Mouse (Mus musculus) midbrain, embryonic 10.5 days (tissue): Measurements from ENCODE around the gene Tubg2. TPM values are rescaled to one million over a fixed set of nuclear protein-coding genes. Genes with fewer than 3 reads are reported as not detected.

ENCODE experiments used
- DNase-seq: peaks from one replicate; pipeline ENCODE4 v3.0.0-alpha.2; 2017; ENCODE audit warnings: low spot score
- H3K27ac ChIP-seq: fragments of 300-500 bp; sonication (generic); replicated peaks from 2 replicates; pipeline ENCODE4 v1.5.1; 2016; ENCODE audit warnings: mild to moderate bottlenecking
- H3K27me3 ChIP-seq: fragments of 300-500 bp; sonication (generic); 2 replicates; pipeline ENCODE4 v1.6.1; 2016; ENCODE audit warnings: low read depth, mild to moderate bottlenecking; ENCODE audit not compliant: poor library complexity, severe bottlenecking
- H3K36me3 ChIP-seq: fragments of 300-500 bp; sonication (generic); 2 replicates; pipeline ENCODE4 v1.6.1; 2016; ENCODE audit warnings: mild to moderate bottlenecking, moderate library complexity
- H3K4me1 ChIP-seq: fragments of 300-500 bp; sonication (generic); 2 replicates; pipeline ENCODE4 v1.6.1; 2016
- H3K4me3 ChIP-seq: fragments of 300-500 bp; sonication (generic); 2 replicates; pipeline ENCODE4 v1.5.1; 2016; ENCODE audit warnings: mild to moderate bottlenecking, moderate library complexity
- H3K9me3 ChIP-seq: fragments of 300-500 bp; sonication (generic); replicated peaks from 2 replicates; pipeline ENCODE4 v1.6.1; 2016; ENCODE audit warnings: mild to moderate bottlenecking
- WGBS: fragments of 180-500 bp; shearing (Covaris S2); methylation state at CpG from one replicate; pipeline ENCODE4 v1.1.7; 2016; 5-methylcytosine and 5-hydroxymethylcytosine counted together
- polyA plus RNA-seq: library from polyadenylated mRNA; unstranded; fragments of >200 nt; fragmentation: Nextera tagmentation; extraction: Ambion mirVana; gene quantifications from 2 replicates; pipeline ENCODE4 v1.2.1, GENCODE M21; 2016

Gene Tubg2
- polyA plus RNA-seq, 1 experiment from 2014 or later = 2.1 TPM

DNA sequence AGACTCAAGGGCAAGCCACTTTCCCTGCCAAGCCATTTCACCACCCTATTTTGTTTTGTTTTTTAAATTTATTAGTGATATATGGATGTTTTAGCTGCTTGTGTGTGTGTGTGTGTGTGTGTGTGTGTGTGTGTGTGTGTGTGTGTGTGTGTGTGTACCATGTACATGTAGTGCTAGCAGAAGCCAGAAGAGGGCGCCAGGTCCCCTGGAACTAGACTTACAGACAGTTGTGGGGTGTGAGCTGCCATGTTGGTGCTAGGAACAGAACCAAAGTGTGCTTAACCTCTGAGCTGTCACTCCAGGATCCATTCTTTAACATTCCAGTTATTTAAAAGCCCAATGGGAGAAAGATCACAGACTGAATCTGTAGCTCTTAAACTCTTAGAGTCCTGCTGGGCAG lies 28.6 kb upstream of the Tubg2 start:
- DNase-seq = no peak
- Histone ChIP-seq H3K4me3 (no peak overlapping the region), H3K36me3 (peaks cover 54% of the 10 kb centered on the region), H3K4me1 (no peaks in the 10 kb centered on the region), H3K27ac (no peak overlapping the region), H3K27me3 (no peaks in the 10 kb centered on the region), H3K9me3 (peaks cover 14% of the 10 kb centered on the region; the same call in 1 of the 2 replicates)
- WGBS = 95% methylated on average over 1 of the region's 1 CpGs

GRCm38 (mm10) chr11:101128996-101129577 lies 26.6 kb upstream of the Tubg2 start:
- H3K27me3 ChIP-seq = no peaks in the 10 kb centered on the region
- WGBS = 84% methylated on average over 11 of the region's 11 CpGs

DNA sequence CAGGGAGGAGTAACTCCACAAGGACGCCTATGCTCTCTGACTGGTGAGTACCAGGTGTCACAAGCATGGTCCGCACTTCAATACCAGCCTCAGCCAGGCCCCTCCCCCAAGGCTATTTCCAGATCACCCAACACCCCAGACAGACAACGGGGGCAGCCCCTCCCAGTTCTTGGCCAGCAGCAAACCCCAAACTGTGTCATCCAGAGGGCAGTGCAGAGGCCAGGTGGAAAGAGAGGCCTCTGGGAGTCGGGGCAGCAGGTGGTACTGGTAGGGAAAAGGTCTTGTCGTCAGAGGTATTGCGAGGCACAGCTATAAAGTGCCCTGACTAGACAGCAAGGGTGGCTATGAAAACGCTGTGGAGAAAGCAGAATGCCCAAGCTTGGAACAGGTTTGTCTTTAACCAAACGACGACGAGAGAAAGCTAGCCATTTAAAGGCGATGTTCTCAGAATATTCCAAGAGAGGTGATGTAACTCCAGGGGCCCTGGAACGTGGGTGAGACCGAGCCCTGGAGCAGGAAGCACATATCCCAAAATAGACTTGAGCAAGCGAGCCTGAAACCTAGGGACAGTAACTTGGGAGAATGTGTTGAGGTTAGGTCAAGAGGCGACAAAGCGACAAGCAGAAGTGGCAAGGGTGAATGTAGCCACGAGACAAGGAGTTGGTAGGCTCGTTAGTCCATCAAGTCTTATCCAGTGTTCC lies 25.5 kb upstream of the Tubg2 start:
- H3K27me3 ChIP-seq = no peaks in the 10 kb centered on the region
- H3K4me3 ChIP-seq = no peak overlapping the region
- WGBS = 58% methylated on average over 18 of the region's 18 CpGs
- H3K27ac ChIP-seq = no peak overlapping the region
- no peak for DNase-seq
- H3K36me3 ChIP-seq = peaks cover 23% of the 10 kb centered on the region
- no peaks in the 10 kb centered on the region for H3K4me1 ChIP-seq
- peaks cover 14% of the 10 kb centered on the region; the same call in 1 of the 2 replicates for H3K9me3 ChIP-seq

More at GRCm38 (mm10) chr11:101128996-101129577, 26.6 kb upstream of the Tubg2 start:
- H3K36me3 ChIP-seq = peaks cover 34% of the 10 kb centered on the region
- no peaks in the 10 kb centered on the region for H3K4me1 ChIP-seq
- H3K27ac ChIP-seq = no peak overlapping the region
- H3K9me3 ChIP-seq = peaks cover 14% of the 10 kb centered on the region; the same call in 1 of the 2 replicates
- no peak for DNase-seq
- no peak overlapping the region for H3K4me3 ChIP-seq

DNA sequence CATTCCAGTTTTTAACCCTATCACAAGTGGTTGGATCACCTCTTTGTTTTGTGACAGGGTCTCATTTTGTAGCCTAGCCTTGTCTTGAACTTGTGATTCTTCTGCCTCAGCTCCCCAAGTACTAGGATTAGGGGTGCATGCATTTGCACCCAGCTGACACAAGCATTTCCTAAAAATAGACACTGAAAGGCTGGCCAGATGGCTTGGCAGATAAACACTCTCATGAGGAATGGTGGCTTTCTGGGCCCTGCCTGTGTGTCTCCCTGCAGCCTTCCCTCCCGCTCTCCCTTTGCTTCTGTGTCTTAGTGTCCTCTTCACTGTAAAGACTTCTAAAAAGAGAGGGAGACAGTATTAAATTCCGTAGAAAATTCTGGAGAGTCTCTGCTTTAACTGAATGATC lies 24.5 kb upstream of the Tubg2 start:
- H3K27ac ChIP-seq = no peak overlapping the region
- H3K4me1 ChIP-seq = no peaks in the 10 kb centered on the region
- H3K27me3 ChIP-seq = no peaks in the 10 kb centered on the region
- WGBS = 96% methylated on average over 2 of the region's 2 CpGs
- H3K36me3 ChIP-seq = peaks cover 14% of the 10 kb centered on the region
- H3K9me3 ChIP-seq = peaks cover 14% of the 10 kb centered on the region; the same call in 1 of the 2 replicates
- no peak overlapping the region for H3K4me3 ChIP-seq
- no peak for DNase-seq

- DNase-seq = no peak
- WGBS = 91% methylated on average over 6 of the region's 6 CpGs
Measured at GRCm38 (mm10) chr11:101131701-101132100, 24.0 kb upstream of the Tubg2 start.

DNA sequence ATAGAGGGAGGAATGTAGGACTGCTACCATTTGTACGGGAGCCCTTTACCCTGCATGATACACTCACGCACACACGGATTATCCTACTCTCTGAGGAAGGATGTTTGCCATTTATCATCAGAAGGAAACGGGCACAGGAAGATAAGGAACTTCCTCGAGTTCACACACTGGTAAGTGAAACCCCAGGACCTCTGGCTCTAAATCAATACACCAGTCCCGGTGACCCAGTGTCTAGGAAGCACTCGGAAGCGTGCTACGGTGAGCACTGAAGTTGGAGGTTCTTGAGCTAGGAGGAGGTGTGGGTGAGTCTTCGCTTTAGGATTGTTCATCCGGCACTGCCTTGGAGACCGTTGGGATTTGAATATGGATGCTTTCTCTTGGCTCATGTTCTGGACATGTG lies 22.7 kb upstream of the Tubg2 start:
- 88% methylated on average over 12 of the region's 12 CpGs for WGBS
- DNase-seq = no peak
- Histone ChIP-seq H3K27ac (no peak overlapping the region), H3K36me3 (no peaks in the 10 kb centered on the region), H3K9me3 (peaks cover 4% of the 10 kb centered on the region; the same call in 1 of the 2 replicates), H3K27me3 (no peaks in the 10 kb centered on the region), H3K4me1 (no peaks in the 10 kb centered on the region), H3K4me3 (no peak overlapping the region)

More at GRCm38 (mm10) chr11:101131701-101132100, 24.0 kb upstream of the Tubg2 start:
- no peak overlapping the region for H3K27ac ChIP-seq
- no peak overlapping the region for H3K4me3 ChIP-seq
- H3K36me3 ChIP-seq = peaks cover 8% of the 10 kb centered on the region
- no peaks in the 10 kb centered on the region for H3K27me3 ChIP-seq
- peaks cover 11% of the 10 kb centered on the region; the same call in 1 of the 2 replicates for H3K9me3 ChIP-seq
- no peaks in the 10 kb centered on the region for H3K4me1 ChIP-seq

GRCm38 (mm10) chr11:101134217-101134865 lies 21.4 kb upstream of the Tubg2 start:
- H3K27me3 ChIP-seq = peaks cover 5% of the 10 kb centered on the region
- WGBS = 88% methylated on average over 13 of the region's 13 CpGs
- peaks cover 6% of the 10 kb centered on the region for H3K4me1 ChIP-seq
- H3K4me3 ChIP-seq = no peak overlapping the region
- H3K36me3 ChIP-seq = no peaks in the 10 kb centered on the region
- no peak overlapping the region for H3K27ac ChIP-seq
- H3K9me3 ChIP-seq = peaks cover 4% of the 10 kb centered on the region; the same call in 1 of the 2 replicates
- DNase-seq = no peak

GRCm38 (mm10) chr11:101137000-101137399 lies 18.7 kb upstream of the Tubg2 start:
- H3K36me3 ChIP-seq = no peaks in the 10 kb centered on the region
- H3K27me3 ChIP-seq = peaks cover 31% of the 10 kb centered on the region
- H3K9me3 ChIP-seq = no peaks in the 10 kb centered on the region
- 82% methylated on average over 7 of the region's 7 CpGs for WGBS
- no peak for DNase-seq
- H3K4me3 ChIP-seq = no peak overlapping the region
- H3K4me1 ChIP-seq = peaks cover 20% of the 10 kb centered on the region
- no peak overlapping the region for H3K27ac ChIP-seq

DNA sequence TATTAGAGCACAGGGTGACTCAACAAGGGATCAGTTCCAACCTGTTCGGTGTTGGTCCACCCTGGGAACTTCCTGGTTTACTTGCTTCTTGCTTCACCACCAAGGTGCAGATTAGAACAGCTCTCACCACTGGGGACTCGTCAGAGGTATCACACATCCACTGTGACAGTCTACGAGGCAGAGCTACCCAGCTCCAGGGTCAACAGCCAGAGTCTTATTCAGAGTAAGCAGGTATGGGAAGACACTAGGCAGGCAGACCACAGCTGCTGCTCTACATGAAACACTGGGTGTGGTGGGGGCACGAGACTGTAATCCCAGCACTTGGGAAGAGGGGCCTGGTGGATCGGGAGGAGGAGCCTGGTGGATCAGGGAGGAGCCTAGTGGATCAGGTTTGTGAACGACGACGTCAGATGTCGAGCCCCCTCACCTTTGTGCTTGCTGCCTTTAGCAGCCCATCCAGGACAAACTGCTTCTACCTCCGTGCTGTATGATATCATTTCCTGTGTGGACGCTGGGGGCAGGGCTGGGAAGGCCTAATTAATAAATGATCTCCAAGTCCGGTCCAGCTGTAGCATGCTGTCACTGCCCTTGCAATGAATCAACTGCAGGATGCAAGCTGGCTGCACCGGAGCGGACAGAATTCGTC lies 17.0 kb upstream of the Tubg2 start:
- H3K27ac ChIP-seq = peak overlapping the region; percentile 33; the same call in 1 of the 2 replicates
- peaks cover 38% of the 10 kb centered on the region for H3K27me3 ChIP-seq
- 32% methylated on average over 15 of the region's 15 CpGs for WGBS
- peak; percentile 36 for DNase-seq
- H3K9me3 ChIP-seq = no peaks in the 10 kb centered on the region
- peaks cover 26% of the 10 kb centered on the region for H3K4me1 ChIP-seq
- no peaks in the 10 kb centered on the region for H3K36me3 ChIP-seq
- peak overlapping the region; percentile 32 for H3K4me3 ChIP-seq

- peak overlapping the region; percentile 46 for H3K4me3 ChIP-seq
- peaks cover 30% of the 10 kb centered on the region for H3K4me1 ChIP-seq
- DNase-seq = no peak
- peaks cover 38% of the 10 kb centered on the region for H3K27me3 ChIP-seq
- WGBS = 45% methylated on average over 27 of the region's 27 CpGs
- H3K9me3 ChIP-seq = no peaks in the 10 kb centered on the region
- no peaks in the 10 kb centered on the region for H3K36me3 ChIP-seq
- H3K27ac ChIP-seq = peak overlapping the region; percentile 69
Measured at GRCm38 (mm10) chr11:101140164-101140819, 15.4 kb upstream of the Tubg2 start.

DNA sequence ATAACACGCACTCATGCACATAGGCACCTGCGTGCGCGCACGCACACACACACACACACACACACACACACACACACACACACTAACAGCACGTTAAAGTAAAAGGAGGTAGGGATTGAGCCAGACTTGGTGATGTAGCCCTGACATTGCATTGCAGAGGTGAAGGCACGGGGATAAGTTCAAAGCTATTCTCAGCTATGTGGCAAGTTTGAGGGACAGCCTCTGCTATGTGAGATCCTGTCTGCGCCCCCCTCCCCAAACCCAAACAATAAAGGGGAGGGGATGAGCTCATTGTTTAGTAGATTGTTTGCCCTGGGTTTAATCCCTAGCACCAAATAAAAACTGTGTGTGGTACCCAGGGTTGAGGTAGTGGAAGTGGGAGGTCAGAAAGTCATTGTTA lies 14.6 kb upstream of the Tubg2 start:
- 78% methylated on average over 8 of the region's 8 CpGs for WGBS
- Histone ChIP-seq H3K27ac (no peak overlapping the region), H3K27me3 (peaks cover 38% of the 10 kb centered on the region), H3K4me3 (no peak overlapping the region), H3K36me3 (no peaks in the 10 kb centered on the region), H3K4me1 (peaks cover 30% of the 10 kb centered on the region), H3K9me3 (no peaks in the 10 kb centered on the region)
- DNase-seq = no peak
